Mouse (Mus musculus) spleen, adult 2 months (tissue): ENCODE results near the gene Olfr1428.

Experiments
- CTCF ChIP-seq: fragments of 200-500 bp; IDR thresholded peaks from 2 replicates; pipeline ENCODE4 v1.5.1; 2011; ENCODE audit warnings: mild to moderate bottlenecking, inconsistent platforms; ENCODE audit not compliant: insufficient read depth, insufficient read length, insufficient replicate concordance; ENCODE audit errors: extremely low read depth
- POLR2A ChIP-seq: fragments of 200-500 bp; IDR thresholded peaks from 2 replicates; pipeline ENCODE4 v1.6.1; 2011; ENCODE audit warnings: low read depth, low read length, inconsistent platforms

- no peak for TF ChIP-seq CTCF
- TF ChIP-seq POLR2A, result no peak
Measured at GRCm38 (mm10) chr19:12113807-12114206, 1.9 kb downstream of the Olfr1428 start.
